Mouse (Mus musculus): ENCODE data around the gene Ginm1. TPM values are rescaled to one million over a fixed set of nuclear protein-coding genes. Genes with fewer than 3 reads are reported as not detected.
A peak's percentile ranks its signal among the peaks of the same experiment; 100 is the strongest.

Gene Ginm1
- 10 to 100 TPM; 25.6 to 26.0 TPM for total RNA-seq (2021)
- long read RNA-seq, transcript Ginm1-202 (1 exons, 300 nt): minor isoform, 5 of 46 reads
- long read RNA-seq, transcript Ginm1-204 (8 exons, 1,525 nt): major isoform, 32 of 46 reads
- long read RNA-seq, partial matches to known transcripts: 2 of 46 reads
- long read RNA-seq, other reads (novel, unspliced or antisense): 2 of 46 reads

DNA sequence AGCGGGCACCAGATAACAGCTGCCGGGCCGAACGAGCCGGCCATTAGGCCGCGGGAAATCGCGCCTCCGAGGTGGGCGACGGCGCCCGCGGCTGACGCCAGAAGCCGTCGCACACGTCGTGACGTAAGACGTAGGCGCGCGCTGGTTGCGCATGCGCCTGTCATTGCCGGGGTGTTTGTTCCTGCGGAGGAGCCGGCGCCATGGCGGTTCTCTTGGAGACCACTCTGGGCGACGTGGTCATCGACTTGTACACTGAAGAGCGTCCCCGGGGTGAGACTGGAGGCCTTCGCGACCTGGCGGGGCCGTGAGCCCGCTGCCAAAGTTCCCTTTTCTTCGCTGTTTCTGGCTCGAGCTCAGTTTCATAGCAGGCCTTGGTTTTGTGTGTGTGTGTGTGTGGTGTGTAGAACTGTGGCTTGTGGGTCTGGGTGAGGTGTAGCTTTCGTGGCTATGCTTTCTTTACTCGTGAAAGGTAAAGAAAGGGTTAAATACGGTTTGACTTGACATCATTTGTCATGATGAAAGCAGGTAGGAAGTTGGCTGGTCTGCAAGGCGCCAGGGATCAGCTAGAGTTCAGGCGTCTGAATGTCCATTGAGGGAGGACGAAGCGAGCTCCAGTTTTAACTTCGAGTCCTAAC is at the start of gene Ginm1, which contains the start of gene Ppil4:
Gene Ginm1 (minus strand): TSS at position 74 of the 635 bp plus-strand sequence.
Gene Ppil4 (plus strand): TSS at position 141 of the 635 bp plus-strand sequence.
- peak; percentile 91 to 93 for DNase-seq (ENCODE audit: low spot score in 2 of 2)

DNA sequence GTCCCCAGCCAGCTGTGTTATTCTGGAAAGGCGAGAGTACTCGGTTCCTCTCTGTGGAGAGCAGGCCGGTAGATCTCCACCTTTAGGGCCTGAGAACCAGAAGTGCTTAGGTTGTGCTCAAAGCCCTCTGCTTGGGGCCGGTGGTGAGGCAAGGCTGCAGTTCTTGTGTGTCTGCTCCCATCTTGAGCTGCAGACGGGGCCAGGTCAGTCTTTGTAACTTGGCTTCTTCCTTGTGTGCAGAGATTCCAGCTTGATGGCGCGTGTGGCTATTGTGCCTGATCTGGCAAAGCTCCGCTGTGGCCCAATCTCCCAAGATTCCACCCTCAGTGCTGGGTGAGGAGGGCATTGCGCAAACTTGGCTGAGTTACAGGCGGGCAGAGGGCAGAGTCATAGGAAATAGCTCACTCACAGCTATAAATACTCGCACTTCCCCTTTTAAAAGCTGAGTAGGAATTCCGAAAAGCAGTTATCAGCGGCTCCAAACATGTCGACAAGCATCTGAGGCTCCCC is 49.0 kb upstream of the Ginm1 start:
- DNase-seq (ENCODE audit: low spot score in 2 of 2): peak; percentile 19 to 28

DNA sequence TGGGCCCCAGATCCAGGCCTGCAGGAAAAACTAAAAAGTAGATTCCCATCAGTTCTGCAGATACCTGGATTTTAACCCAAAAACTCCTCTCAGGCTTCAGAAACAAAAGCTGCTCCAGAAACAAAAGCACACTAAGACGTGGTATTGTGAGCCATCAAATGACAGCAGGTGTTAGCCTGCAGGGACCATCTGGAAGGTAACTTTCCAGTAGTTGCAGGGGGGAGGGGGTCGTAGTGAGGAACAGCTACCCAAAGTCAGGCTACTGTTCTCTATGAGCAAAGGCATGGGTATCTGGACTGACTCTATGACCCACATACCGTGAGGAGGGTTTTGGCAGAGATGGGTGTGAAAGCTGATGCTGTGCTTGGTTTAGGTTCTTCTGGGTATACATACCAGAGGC is 48.2 kb upstream of the Ginm1 start:
- no peak for DNase-seq (ENCODE audit: low spot score in 2 of 2)

DNA sequence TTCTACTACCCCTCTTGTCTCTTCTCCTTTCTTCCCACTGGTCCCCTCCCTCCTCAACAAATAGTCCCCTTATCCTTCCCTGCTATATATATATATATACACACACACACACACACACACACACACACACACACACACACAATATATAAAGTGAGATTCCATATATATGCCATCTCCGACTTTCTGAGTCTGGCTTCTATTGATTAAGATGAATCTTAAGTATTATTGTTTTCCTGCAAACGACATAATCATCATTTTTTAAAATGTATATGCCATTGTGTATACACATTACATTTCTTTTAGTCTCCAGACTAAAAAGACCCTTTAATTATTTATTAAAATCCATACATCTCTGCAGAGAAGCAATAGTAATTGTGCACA is 47.7 kb upstream of the Ginm1 start:
- DNase-seq (ENCODE audit: low spot score in 2 of 2): no peak

DNA sequence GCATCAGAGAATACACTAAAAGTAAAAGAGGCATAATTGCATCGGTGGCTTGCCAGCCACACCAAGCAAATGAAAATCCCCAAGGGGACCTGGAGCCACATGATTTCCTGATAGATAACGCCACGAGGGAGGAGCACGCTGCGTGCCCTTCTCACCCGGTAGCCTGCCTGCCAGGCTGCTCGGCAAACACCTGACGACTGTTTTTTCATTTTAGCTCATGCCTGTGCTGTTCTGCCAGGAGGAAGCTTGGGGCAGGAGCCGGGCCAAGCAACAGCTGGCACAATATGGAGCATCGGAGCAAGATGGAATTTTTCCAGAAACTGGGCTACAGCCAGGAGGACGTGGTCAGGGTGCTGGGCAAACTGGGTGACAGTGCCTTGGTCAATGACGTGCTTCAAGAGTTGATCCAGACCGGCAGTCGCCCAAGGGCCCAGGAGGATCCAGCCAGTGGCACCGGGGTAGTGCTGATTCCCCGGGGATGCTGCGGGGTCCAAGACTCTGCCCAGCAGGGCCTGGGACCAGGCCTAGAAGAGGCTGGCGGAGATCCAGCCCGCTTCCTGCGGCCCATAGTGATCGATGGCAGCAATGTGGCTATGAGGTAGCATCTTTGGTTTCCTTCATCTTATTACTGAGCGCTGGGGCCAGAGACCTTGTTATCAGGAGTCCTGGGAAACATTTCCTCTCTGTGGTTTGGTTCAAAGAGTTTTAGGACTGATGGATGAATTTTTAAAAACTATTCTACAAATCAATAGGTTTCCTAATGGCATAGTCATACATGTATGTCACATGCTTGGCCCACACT is 47.1 kb upstream of the Ginm1 start:
- DNase-seq (ENCODE audit: low spot score in 2 of 2): peak in 1 of 2 experiments; percentile 25

DNA sequence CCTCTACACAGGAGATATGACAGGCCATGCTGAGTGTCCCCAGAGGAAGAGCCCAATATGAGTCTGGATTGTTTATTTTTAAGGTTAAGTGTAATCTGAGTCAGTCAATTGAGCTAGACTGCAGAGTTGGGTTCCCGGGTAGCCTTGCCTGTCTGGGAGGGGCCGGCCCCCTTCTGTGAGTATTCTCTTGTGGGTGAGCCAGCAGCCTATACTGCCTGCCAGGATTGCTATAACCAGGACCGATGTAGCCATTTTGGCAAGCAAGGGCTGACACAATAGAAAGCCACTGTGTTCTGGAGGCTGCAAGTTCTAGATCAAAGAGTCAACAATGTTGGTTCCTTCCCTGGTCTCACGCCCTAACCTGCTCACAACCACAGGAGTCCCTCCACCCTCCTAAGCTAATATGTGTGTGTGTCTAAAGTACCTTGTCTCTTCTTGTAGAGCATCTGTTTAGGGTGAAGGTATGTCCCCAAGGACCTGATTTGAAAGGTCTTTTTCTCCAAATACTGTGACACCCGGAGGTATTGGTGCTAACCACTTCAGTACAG is 46.3 kb upstream of the Ginm1 start:
- no peak for DNase-seq (ENCODE audit: low spot score in 2 of 2)

DNA sequence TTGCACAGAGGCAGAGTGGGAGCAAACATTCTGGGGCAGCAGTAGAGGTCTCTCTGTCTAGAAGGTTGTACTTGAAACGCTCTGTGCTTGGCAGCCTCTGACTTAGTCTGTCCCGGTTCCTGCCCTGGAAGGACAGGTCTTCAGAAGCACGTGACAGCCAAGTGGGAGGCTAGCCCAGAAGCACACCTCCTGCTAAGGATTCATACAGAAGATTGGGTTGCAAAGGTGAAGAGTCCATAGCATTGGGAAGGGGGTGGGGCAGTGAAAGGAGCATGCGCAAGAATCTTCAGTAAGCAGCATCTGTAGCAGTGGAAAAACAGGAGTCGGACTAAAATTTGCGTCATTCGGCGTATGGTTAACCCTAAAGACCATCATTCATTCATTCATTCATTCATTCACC is 45.4 kb upstream of the Ginm1 start:
- DNase-seq (ENCODE audit: low spot score in 2 of 2): no peak

DNA sequence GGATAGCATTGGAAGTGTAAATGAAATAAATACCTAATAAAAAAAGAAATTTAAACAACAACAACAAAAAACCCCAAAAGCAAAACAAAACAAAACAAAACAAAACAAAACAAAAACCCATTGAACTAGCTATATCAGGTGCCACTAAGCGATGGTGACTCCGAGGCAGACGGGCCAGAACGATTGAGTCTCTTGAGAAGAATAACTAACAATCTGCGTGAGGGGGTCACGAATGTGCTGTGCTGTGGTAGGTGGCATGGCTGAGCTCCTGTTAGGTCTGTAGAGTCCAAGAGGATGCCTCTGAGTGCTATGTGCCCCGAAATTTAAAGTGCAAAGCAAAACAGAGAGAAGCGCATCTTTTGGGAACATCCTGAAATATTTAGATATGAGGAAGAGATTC is 44.8 kb upstream of the Ginm1 start:
- DNase-seq (ENCODE audit: low spot score in 2 of 2): no peak

DNA sequence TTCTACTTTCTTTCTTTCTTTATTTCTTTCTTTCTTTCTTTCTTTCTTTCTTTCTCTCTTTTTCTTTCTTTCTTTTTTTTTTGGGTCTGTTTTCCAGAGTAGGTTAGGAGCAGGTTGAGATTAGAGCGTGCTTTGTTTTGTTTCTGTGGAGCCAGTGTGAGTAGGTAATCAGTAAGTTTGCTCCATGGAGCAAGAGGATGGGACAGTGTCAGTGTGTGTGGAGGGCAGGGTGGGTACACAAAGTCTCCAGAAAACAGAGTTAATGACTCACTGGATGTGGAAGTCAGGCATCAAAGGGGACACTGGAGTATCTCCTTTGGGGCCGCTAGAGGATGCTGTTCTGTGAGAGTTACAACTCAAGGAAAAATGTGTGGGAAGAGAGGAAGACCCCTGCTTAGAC is 44.3 kb upstream of the Ginm1 start:
- DNase-seq (ENCODE audit: low spot score in 2 of 2): no peak

DNA sequence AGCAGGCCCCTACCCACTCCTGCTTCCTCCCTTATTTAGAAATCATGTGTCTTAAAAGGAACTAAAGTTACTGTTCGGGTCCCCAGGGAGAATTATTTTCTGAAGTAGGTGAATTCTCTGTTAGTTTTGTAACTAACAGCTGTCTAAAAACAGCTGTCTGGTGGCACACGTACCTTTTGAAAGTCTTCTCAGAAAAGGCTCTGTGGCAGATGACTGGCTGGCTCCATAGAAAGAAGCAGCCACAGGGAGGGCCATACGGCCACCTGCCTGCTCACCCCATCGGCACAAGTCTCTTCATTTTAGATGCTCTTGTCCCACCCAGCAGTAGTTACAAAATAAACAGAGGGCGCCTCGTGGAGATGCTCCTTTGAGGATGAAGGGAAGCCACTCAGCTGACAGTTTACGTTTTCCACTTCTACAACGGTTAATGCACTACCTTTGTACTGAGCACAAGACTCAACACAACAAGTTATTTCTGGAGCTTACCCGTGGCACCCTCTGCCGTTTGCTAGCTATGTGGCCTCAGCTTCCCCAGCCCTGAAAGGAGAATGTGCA is 42.1 kb upstream of the Ginm1 start:
- no peak for DNase-seq (ENCODE audit: low spot score in 2 of 2)

DNA sequence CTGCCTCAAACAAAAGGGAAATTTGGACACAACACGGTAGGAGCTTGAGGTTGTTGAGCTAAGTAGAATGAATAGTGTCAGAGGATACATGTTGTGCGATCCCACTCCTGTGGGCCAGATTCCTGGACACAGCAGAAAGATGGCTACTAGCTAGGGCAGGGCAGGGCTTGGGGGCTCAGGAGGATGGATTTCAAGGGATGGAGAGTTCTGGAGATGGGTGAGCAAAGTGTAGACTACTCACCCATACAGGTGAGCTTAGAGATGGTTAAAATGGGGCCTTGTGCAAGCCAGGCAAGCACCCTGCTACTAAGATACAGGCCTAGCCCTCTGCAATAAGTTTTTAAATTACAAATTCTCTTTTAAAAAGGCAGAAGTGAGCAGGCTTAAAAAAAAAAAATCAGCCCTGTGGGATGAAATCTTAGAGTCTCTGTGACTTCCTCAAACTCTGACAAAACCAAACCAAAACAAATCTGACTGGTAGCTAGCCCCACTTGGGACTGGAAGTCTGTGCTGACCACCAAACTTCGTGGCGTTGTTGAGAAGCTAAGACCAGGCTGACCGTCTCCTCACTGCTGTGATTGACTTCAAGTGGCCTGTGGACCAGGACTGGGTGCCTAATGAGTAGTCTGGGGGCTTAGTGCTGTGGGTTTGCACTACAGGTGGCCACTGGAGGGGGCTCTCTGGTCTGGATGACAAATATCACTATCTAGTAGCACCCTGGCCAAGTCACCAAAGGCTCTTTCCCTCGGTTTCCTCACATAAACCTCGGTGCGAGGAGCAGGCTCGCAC is 40.9 kb upstream of the Ginm1 start:
- DNase-seq (ENCODE audit: low spot score in 2 of 2): no peak

DNA sequence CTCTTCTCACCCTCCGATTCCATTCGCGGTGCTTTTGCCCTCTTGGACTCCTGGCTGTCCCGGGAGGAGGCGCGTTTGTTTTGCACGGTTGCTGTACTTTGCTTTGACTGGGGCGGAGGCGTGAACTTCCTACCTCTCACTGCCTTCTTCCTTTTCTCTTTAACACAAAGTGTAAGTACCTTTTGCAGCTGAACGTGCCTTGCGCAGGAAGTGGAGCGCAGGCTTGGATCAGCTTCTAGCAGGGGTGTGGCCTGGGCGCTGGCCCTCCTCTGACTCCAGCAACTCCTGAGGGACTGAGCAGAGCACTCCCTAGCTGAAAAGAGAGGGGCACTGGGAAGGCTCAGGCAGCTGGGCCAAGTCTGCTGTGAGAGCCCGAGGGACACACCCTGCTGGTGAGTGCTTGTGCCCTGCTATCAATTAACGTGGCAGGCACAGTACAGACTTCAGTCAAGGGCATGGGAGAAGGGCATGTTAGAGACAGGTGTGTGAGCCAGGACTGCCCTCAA is 39.6 kb upstream of the Ginm1 start, which contains the start of gene Zc3h12d:
Gene Zc3h12d (plus strand): TSS at position 300 of the 506 bp plus-strand sequence.
- no peak for DNase-seq (ENCODE audit: low spot score in 2 of 2)

DNA sequence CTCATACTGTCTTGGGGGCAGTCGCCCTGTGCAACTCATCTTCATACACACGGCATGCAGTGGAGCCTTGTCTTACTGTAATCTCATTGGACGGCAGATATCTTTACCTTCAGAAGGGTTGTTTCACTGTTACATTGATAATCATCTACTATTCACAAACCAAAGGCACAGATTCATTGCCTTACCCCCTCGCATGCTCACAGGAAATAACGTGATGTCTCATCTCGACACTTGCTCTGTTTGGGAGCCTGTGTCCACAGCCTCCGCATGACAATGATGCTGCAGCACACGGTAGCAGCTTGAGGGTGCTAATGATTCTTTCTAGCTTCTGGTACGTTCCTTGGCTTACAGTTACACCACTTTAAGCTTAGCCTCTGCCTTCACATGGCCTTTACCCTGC is 33.5 kb upstream of the Ginm1 start:
- DNase-seq (ENCODE audit: low spot score in 2 of 2): no peak

DNA sequence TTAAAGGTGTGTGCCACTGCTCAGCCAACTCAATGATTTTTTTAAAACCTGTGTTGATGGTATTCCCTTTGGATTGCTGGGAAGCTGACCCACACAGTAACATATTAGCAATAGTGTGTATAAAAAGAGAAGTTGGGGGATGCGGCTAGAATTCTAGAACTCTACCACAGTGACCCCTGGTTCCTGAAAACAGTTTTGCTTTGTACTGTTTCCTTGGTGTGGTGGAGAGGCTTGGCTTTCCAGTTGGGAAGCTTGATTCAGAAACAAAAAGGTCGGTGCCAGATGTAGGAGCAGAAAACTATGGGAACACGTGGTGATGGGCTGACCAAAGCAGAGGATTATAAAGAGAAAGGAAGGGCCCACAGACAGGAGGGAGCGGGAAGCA is 32.6 kb upstream of the Ginm1 start:
- DNase-seq (ENCODE audit: low spot score in 2 of 2): no peak

DNA sequence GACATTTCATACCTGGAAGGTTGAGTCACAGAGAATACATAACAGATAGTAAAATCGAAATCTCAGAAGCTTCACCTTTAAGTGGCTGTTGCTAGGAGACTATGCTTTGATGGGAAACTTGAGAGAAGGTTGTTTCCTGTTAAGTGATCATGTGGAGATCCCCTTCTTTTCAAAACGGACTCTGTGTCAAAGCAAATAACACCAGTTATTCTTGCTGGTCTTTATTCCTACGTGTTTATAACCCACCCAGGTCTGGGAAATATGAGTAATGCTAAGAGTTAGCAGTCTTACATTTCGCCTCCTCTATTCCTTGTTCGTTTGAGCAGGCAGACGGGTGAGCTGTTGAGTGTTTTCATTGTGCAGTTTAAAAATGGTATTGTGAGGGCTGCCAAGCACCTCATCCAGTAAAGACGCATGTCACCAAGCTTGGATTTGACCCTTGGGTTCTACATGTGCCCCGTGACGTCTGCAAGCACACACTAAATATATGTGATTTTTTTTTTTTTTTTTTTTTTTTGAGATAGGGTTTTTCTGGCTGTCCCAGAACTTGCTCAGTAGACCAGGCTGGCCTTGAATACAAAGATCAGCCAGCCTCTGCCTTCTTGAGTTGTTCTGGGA is 32.1 kb upstream of the Ginm1 start:
- DNase-seq (ENCODE audit: low spot score in 2 of 2): no peak

DNA sequence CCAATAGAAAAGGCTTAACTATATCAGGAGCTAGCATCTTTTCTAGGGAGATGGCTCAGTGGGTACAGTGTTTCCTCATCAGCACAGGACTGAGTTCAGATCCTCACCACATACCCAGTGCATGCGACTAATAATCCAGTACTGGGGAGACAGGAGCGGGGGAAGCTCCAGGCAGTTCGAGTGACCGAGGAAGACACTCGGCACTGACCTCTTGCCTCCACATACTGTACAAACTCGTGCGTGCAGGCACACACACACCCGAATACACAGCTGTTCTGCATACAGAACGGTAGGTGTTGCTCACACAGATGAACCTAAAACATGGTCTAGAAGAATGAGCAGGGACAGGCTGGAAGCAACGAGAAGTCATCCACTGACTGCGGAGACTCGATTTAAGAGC is 29.4 kb upstream of the Ginm1 start:
- no peak for DNase-seq (ENCODE audit: low spot score in 2 of 2)

DNA sequence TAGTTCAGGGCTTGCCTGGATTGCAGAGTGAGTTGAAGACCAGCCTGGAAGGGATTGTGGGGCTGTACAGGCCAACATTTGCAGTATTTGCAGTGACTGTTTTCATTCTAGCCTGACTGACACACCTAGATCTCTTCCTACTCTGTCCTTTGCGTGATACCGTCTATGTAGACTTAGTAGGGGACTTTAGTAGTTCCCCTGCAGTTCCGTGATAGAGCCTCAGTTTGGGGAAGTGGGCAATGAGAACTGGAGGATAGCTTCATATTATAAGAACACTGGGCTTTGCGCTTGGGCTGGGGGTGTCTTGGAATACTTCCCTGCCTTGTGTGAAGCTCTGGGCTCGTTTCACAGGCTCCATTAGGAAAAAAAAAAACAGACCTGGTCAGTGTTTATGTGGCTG is 27.5 kb upstream of the Ginm1 start:
- DNase-seq (ENCODE audit: low spot score in 2 of 2): no peak

DNA sequence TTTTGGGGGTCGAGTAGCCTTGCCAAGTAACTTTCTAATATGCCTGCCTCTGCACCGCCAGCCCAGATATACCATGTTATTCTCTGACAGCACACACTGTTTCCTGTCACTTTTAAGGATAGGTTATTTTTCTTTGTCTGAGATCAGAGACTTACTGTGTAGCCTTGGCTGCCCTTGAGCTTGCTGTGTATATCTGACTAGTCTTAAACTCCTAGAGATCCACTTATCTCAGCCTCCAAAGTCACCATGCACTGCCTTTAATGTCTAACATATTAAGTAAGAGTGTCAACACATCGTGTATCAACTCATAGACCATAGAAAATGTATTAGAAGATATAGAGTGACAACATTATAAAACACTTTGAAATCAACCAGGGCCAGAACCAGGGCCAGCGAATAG is 27.0 kb upstream of the Ginm1 start:
- DNase-seq (ENCODE audit: low spot score in 2 of 2): no peak

DNA sequence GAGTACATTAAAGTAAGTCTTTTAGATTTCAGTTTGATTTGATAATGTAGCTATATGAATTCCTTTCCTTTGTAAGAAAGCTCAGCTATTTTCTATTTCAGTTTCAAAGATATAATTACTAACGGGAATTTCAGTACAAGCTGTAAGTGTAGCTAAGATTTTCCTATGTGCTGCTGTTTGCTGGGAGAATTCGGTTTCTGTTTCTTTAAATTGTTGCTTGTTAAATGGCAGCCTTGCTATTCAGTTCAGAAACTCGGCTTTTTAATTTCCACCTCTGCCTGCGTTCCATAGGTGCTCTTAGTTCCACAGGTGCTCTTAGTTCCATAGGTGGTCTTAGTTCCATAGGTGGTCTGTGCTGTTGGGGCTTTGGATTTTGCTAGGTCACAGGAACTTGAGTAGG is 26.5 kb upstream of the Ginm1 start:
- DNase-seq (ENCODE audit: low spot score in 2 of 2): no peak

DNA sequence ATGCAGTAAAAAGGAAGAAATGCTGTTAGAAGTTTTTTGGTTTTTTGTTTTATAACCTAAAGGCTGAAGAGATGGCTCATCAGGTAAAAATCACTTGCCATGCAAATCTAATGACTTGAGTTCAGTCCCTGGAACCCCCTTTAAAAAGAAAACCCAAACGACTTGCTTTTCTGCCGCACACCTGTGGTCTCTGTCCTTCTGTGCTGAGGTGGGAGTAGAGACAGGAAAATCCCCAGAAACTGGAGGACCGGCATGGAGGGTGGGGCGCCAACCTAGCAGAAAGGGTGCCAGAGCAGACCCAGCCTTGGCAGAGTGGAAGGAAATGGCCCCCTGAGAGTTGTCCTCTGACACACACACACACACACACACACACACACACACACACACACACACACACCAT is 26.1 kb upstream of the Ginm1 start:
- no peak for DNase-seq (ENCODE audit: low spot score in 2 of 2)
